Mouse (Mus musculus) ES-CJ7 (cell line): ENCODE measurements at regions not wholly inside any gene's neighbourhood (a gene's known extent, or its start where the extent isn't known, plus 50 kb on each side); places are given as distances from the start of the nearest gene placed in this dataset.

Experiments used
- DNase-seq: peaks from one replicate; pipeline ENCODE4 v3.0.0; 2011; ENCODE audit warnings: low read depth, low spot score

DNA sequence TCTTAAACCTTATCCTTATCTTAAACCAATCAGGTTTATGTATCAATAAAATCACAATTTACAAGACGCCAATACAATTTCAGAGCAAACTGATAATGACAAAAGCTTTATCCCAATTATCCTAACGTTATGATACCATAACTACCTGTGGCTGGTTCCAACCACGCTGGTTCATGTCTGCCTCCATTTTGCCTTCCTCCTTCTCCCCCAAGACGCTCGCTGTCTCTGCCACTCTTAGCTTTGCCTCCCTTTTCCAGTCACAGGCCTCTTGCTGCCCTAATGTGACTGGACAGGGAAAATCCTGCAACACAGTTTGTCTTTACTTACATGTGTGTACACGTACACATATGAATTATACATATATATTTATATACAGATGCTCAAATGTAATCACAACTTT, 101.3 kb upstream of the Cpm start:
- DNase-seq: no peak

DNA sequence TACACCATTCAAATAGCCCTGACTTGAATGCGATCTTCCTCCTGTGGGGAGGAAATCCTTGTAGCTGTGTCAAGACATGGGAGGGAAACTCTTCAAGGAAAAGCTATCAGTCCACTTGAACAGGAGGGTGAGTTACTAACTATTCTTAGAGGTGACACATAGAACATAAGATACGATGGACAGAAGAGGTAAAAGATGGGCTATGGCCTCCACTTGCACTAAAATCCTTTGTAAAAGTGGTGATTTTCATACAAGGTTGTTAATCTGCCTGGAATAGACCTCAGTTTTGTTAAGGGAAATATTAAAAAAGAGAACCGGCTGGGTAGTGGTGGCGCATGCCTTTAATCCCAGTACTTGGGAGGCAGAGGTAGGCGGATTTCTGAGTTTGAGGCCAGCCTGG, 102.1 kb upstream of the Cpm start:
- DNase-seq: no peak

GRCm38 (mm10) chr10:117526834-117527188, 102.5 kb upstream of the Cpm start:
- no peak for DNase-seq

DNA sequence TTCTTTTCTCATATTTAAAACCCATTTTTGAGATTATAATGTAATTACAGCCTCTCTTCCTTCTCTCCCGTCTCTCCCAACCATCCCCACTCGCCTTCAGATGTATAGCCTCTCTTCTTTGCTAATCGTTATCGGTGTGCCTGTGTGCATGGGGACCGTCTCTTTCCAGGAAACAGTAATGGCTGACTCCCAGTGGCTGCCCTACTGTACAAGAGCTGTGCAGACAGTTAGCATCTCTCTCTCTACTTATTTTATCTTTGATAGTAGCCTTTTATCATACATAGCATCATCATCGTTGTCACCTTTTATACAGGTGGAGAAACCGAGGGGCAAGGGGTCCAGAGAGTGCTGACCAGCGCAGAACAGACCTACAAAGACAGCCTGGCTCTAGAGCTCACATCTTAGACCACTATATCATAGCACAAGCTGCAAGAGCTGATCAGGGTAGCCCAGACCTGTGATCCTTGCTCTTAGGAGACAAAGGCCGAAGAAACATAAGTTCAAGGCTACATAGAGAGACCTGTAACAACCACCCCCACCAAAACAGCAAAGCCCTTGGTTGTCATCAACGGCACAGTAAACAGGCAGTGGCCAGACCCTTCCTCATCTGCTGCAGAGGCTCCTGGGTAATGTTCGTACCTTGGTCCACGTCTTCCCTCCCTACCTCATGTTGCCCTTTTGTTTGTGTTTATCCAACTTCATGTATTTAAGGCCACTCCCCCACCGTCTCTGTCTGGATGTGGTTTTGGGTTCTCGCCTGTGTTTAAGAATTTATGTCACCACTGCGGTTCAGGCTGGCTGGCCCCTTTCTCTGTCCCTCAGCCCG, 103.1 kb upstream of the Cpm start:
- DNase-seq: no peak

- DNase-seq: no peak
These were observed 103.7 kb upstream of the Cpm start for GRCm38 (mm10) chr10:117525608-117526007.

- no peak for DNase-seq
These were observed 104.3 kb upstream of the Cpm start for GRCm38 (mm10) chr10:117524926-117525565.

GRCm38 (mm10) chr10:117524101-117524500, 105.2 kb upstream of the Cpm start:
- DNase-seq: no peak

DNA sequence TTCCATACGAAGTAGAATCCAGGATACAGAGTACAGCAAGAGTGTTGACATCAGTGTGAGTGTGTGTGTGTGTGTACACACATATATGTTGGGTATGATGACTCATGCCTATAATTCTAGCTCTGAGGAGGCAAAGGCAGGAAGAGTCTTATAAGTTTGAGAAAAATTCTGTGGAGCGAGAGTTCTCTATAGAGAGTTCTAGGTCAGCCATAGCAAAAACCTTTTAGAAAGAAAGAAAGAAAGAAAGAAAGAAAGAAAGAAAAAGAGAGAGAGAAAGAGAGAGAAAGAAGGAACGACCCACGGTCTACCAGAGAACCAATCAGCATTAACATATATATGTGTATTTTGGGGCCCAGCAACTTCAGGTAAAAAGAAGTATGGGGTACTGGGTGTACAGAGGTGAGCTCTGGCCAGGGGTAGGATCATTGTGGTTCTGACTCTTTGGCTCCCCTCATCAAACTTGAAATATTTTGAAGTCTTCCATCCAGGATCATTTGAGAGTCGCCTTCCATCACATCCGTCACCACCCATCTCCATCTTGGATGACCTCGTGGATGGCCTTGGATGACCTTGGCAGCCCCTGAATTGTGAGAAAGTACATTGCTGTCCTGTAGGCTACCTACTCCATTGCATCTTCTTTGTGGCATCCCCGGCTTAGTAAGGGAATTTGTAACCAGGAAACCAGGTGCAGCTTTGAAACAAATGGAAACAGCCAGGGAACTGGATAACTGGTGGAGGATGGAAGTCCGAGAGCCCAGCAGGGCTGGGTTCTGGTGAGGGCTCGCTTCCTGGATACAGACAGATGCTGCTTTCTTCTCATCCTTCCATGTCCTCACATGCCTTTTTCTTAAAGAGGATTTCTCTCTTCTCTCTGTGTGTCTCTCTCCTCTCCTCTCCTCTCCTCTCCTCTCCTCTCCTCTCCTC, 106.1 kb upstream of the Cpm start:
- DNase-seq: no peak

- DNase-seq: no peak
These were observed 106.9 kb upstream of the Cpm start for GRCm38 (mm10) chr10:117522373-117522772.

GRCm38 (mm10) chr10:117521315-117522270, 107.7 kb upstream of the Cpm start:
- no peak for DNase-seq

DNA sequence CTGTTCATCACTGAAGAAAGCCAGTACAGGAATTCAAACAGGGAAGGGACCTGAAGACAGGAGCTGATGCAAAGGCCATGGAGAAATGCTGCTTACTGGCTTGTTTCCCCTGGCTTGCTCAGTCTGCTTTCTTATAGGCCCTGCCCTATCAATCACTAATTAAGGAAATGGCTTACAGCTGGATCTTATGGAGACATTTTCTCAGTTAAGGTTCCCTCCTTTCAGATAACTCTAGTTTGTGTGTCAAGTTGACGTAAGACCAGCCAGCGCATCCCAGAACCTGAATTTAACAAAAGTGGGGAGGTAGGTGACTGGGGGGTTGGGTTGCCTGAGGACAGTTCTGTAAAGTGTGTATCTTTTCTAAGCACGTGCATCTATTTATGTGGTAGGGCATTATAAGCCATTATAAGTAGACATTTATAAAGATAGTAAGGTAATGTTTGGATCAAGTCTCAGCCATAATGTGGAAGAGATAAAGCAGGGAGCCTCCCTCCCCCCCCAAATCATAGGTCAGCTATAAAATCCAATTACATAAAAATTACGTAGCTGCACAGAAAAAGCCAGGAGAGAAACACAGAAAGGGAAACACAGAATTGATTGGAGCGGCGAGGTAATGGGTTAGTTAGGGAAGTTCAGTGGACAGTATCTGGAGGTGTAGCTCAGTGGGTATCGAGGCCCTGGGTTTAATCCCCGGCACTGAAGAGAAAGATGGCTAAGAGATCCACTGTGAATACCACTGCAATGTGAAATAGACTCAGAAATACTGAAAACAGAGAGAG, 108.6 kb upstream of the Cpm start:
- DNase-seq: no peak

DNA sequence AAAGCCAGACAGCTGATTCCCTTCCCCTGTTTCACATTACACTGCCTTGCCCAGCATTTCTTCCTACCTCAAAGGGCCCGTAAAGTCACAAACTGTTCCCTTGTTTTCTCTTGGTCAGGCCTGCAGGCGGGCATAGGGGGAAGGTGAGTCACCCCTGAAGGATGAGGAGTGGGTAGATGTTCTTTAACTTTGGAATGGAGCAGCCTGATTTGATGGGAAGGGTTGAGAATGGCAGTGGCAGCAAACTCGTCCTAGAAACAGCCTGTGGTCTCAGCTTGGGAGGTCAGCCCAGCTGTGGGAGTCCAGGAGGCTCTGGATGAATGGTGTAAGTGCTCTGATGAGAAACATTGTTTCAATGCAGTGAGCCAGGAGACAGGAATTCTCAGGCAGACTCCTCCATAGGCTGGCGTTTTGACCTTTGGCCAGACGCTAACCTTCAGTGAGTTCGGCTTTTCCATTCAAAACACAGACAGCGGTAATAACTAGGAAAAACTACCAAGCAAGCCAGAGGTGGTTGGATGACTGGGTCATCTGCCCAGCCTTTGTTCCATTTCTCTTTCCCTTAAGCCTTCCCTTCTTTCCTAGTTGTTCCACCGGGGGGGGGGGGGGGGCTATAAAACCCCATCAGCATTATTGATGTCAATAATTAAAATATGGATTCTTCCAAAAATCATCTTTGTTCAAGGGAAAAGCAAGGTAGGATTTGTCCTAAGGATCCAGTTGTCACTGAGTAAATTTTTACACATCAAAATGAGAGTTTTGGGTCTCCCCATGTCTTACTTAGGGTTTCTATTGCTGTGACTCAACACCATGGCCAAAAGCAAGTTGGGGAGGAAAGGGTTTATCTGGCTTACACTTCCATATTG, 109.4 kb upstream of the Cpm start:
- no peak for DNase-seq

DNA sequence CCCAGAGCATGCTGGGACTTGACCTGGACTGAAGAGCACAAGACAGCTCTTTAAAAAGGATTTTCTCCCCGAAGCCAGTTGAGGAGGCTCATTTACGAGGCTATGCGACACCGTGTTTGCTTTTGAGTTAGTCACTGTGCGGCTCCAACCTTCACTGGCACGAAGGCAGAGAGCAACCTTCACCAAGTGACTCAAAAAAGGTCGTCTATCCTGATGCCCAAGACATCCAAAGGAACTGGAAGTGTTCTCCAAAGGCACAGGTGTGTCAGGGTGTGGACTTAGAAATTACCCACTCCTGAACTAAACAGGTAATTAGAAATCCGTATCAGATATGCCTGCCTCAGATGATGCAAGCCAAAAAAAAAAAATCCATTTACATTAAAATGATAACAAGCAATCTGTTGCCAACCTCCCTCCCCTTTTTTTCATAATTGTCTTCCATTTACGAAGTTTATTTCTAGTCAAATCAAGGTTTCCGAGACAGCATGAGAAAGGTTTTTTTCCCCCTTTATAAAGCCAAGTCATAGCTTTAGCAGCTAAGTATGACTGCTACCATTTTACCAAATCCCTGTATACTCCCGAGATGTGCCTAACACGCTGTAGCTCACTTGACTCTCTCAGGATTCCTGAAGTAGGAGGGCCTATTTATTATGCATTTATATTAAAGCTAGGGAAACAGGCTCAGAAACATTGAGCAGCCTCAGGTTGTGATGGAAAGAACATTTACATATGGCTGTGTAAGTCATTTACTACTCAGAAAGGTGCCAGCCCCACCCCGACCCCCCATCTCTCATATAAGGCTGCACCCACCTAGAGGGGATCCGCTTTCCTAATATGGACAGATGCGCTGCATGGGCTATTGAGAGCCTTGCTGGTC, 110.3 kb upstream of the Cpm start:
- DNase-seq: no peak

GRCm38 (mm10) chr10:117517800-117518770, 111.2 kb upstream of the Cpm start:
- no peak for DNase-seq

GRCm38 (mm10) chr10:117517071-117517714, 112.1 kb upstream of the Cpm start:
- no peak for DNase-seq

DNA sequence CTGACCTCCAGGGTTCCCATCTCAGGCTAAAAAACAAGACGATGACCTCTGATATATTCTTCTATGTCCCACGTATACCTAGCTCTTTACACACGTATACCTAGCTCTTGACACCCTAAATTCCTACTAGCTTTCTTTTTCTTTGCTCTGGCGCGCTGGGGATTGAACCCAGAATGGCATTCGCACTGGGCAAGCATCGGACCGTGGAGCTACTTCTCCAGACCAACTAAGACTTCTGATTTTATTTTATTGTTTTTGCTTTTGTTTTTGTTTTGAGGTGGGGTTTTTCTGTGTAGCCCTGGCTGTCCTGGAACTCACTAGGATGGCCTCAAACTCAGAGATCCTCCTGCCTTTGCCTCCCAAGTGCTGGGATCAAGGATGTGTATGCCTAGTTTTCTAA, 112.8 kb upstream of the Cpm start:
- DNase-seq: no peak
